Mouse (Mus musculus) forebrain, embryonic 10.5 days (tissue): ENCODE results near the gene Kcnj8. TPM values are rescaled to one million over a fixed set of nuclear protein-coding genes. Genes with fewer than 3 reads are reported as not detected.

Experiments
- DNase-seq: peaks from one replicate; pipeline ENCODE4 v3.0.0-alpha.2; 2017; ENCODE audit warnings: low spot score; ENCODE audit errors: extremely low spot score
- H3K27ac ChIP-seq: fragments of 300-500 bp; sonication (generic); 2 replicates; pipeline ENCODE4 v1.5.1; 2016; ENCODE audit warnings: mild to moderate bottlenecking
- H3K27me3 ChIP-seq: fragments of 300-500 bp; sonication (generic); 2 replicates; pipeline ENCODE4 v1.6.1; 2016; ENCODE audit warnings: mild to moderate bottlenecking; ENCODE audit not compliant: poor library complexity, severe bottlenecking
- H3K36me3 ChIP-seq: fragments of 300-500 bp; sonication (generic); replicated peaks from 2 replicates; pipeline ENCODE4 v1.6.1; 2016; ENCODE audit warnings: mild to moderate bottlenecking, moderate library complexity
- H3K4me1 ChIP-seq: fragments of 300-500 bp; sonication (generic); 2 replicates; pipeline ENCODE4 v1.6.1; 2016
- H3K4me3 ChIP-seq: fragments of 300-500 bp; sonication (generic); 2 replicates; pipeline ENCODE4 v1.5.1; 2016; ENCODE audit warnings: mild to moderate bottlenecking, moderate library complexity
- H3K9me3 ChIP-seq: fragments of 300-500 bp; sonication (generic); 2 replicates; pipeline ENCODE4 v1.6.1; 2016; ENCODE audit warnings: mild to moderate bottlenecking, moderate library complexity
- WGBS: fragments of 180-500 bp; shearing (Covaris S2); methylation state at CpG from one replicate; pipeline ENCODE4 v1.1.7; 2016; 5-methylcytosine and 5-hydroxymethylcytosine counted together
- polyA plus RNA-seq: library from polyadenylated mRNA; unstranded; fragments of >200 nt; fragmentation: Nextera tagmentation; extraction: Ambion mirVana; gene quantifications from 2 replicates; pipeline ENCODE4 v1.2.1, GENCODE M21; 2016

Gene Kcnj8
- polyA plus RNA-seq, 1 experiment from 2014 or later: 0.89 TPM

DNA sequence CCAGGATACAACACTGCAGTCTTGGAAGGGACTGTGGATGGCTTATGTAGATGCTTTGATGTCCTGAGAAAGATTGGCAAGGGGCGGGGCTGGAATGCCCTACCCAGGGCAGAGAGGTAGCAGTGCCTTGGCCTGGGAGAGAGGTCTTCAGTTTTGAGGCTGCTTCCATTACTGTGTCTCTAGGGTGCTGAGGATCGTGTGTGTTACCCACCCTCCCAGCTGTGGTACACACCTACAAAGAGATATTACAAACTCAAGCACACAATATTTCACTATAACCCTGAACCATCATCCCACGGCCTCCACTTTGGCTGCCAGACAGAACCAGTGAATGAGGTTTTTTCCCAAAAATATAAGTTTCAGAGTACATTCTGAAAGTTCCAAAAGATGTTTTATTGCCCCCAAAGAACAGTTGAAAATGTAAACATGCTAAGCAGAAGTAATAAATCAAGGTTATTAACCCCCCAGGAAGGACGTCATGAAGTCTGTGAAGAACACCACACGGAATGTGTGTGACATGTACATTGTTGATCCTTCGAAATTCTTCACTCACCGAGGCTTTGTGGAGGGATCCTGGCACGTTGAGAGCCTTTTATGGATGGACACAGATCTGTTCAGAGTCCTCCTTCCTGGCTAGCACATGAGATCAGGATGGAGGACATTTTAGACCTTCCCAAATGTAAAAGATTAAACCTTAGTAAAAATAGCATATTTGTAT, 29.2 kb downstream of the Kcnj8 start:
- H3K27ac ChIP-seq: no peak overlapping the region
- 86% methylated on average over 8 of the region's 8 CpGs for WGBS
- no peaks in the 10 kb centered on the region for H3K27me3 ChIP-seq
- no peak for DNase-seq
- H3K9me3 ChIP-seq: no peaks in the 10 kb centered on the region
- H3K36me3 ChIP-seq: no peaks in the 10 kb centered on the region
- no peak overlapping the region for H3K4me3 ChIP-seq
- no peaks in the 10 kb centered on the region for H3K4me1 ChIP-seq

DNA sequence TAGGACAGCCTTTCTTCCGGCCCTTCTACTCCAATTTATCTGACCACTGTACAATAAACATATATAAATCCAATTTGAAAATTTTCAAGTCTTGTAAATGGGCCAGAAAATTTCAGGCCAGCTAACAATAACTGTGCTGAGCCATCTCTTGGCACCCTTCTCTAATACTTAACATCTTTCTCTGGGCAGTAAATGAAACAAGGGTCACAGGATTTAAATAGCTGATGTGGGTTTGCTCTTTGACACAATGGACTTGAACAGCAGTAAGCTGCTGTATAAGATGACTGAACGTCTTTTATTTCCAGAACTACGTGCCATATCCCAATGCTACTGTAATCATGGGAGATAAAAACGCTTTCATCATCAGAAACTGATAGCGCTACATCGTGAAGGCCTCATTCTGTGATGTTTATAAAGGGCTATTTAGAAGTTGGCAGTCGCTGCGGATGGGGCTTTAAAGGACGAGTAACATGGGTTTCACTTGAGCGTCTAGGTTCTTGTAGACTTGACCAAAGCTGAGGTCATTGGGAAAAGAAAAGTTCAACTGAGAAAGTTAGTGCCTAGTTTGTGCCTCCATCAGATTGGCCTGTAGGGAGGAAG, 30.8 kb downstream of the Kcnj8 start:
- 91% methylated on average over 10 of the region's 10 CpGs for WGBS

GRCm38 (mm10) chr6:142540131-142540530, 31.3 kb downstream of the Kcnj8 start:
- Histone ChIP-seq H3K27ac (no peak overlapping the region), H3K36me3 (no peaks in the 10 kb centered on the region), H3K27me3 (no peaks in the 10 kb centered on the region), H3K9me3 (no peaks in the 10 kb centered on the region), H3K4me1 (no peaks in the 10 kb centered on the region), H3K4me3 (no peak overlapping the region)
- DNase-seq: no peak
- WGBS: 86% methylated on average over 5 of the region's 5 CpGs

More for the DNA sequence above, 30.8 kb downstream of the Kcnj8 start:
- no peak for DNase-seq
- no peaks in the 10 kb centered on the region for H3K9me3 ChIP-seq
- H3K27me3 ChIP-seq: no peaks in the 10 kb centered on the region
- H3K36me3 ChIP-seq: no peaks in the 10 kb centered on the region
- no peaks in the 10 kb centered on the region for H3K4me1 ChIP-seq
- H3K27ac ChIP-seq: no peak overlapping the region
- H3K4me3 ChIP-seq: no peak overlapping the region

DNA sequence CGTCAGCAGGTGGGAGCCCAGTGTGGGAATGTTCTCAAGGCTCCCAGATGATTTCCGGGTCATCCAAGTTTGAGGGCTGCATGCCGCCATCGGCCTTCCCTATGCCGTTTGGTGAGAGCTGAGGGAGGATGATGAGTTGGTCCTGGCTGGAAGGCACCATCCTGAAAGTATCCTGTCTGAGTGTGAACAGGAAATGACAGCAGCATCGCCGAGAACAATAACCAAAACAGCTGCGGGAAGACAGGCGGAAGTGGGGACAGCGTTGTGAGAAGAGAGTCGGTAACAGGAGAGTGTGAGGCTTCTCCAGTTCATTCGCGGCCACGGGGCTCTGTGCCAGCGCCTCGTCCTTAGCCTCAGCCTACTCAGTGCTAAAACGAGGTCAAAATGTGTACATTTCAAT, 32.9 kb downstream of the Kcnj8 start:
- H3K36me3 ChIP-seq: no peaks in the 10 kb centered on the region
- H3K27ac ChIP-seq: no peak overlapping the region
- no peaks in the 10 kb centered on the region for H3K4me1 ChIP-seq
- H3K27me3 ChIP-seq: no peaks in the 10 kb centered on the region
- H3K4me3 ChIP-seq: no peak overlapping the region
- DNase-seq: no peak
- no peaks in the 10 kb centered on the region for H3K9me3 ChIP-seq
- WGBS: 88% methylated on average over 17 of the region's 17 CpGs

GRCm38 (mm10) chr6:142533412-142533811, 38.0 kb downstream of the Kcnj8 start:
- Histone ChIP-seq H3K27me3 (no peaks in the 10 kb centered on the region), H3K36me3 (no peaks in the 10 kb centered on the region), H3K4me1 (no peaks in the 10 kb centered on the region), H3K4me3 (no peak overlapping the region), H3K27ac (no peak overlapping the region), H3K9me3 (no peaks in the 10 kb centered on the region)
- 91% methylated on average over 5 of the region's 5 CpGs for WGBS
- DNase-seq: no peak

DNA sequence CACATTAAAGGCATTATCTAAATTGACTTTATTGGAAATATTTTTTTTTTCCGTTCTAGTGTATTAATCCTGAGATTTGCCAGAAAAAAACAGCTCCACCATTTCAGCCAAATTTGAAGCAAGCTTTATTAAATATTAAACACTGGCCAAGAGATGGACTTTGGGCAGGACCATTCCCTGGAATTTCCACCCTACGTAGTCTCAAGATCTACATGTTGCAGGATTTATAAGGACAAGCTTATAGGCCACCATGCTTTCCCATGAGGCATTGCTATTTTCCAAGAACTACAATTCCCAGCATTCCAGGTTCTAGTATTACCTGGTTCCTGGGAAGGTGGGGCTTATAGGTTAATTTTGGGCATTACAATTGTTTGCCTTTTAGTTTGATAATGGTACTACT, 38.7 kb downstream of the Kcnj8 start:
- no peak overlapping the region for H3K27ac ChIP-seq
- no peaks in the 10 kb centered on the region for H3K27me3 ChIP-seq
- H3K36me3 ChIP-seq: no peaks in the 10 kb centered on the region
- H3K4me3 ChIP-seq: no peak overlapping the region
- H3K4me1 ChIP-seq: no peaks in the 10 kb centered on the region; the same call in 1 of the 2 replicates
- DNase-seq: no peak
- WGBS: 91% methylated on average over 2 of the region's 2 CpGs
- no peaks in the 10 kb centered on the region for H3K9me3 ChIP-seq

DNA sequence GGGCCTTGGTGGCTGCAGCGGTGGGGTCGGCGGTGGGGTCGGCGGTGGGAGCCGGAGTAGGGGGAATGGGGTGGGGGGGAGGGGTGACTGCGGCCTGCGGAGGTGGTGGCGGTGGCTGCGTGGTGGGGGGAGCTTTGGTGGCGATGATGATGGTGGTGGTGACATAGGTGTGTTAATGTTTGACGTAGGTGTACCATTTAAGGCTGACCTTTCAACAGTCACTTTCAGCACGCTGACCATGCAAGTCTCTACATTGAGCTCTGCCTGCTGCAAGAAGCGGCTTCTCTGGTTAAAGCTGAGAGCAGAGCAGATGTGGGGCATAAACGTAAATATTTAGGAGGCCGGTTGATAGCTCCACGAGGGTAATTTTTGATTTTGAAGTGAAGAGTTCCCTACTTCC, 39.3 kb downstream of the Kcnj8 start:
- H3K4me3 ChIP-seq: no peak overlapping the region
- no peaks in the 10 kb centered on the region for H3K9me3 ChIP-seq
- H3K27ac ChIP-seq: no peak overlapping the region
- WGBS: 90% methylated on average over 17 of the region's 17 CpGs
- H3K27me3 ChIP-seq: no peaks in the 10 kb centered on the region
- H3K36me3 ChIP-seq: no peaks in the 10 kb centered on the region
- no peak for DNase-seq
- H3K4me1 ChIP-seq: no peaks in the 10 kb centered on the region; the same call in 1 of the 2 replicates

DNA sequence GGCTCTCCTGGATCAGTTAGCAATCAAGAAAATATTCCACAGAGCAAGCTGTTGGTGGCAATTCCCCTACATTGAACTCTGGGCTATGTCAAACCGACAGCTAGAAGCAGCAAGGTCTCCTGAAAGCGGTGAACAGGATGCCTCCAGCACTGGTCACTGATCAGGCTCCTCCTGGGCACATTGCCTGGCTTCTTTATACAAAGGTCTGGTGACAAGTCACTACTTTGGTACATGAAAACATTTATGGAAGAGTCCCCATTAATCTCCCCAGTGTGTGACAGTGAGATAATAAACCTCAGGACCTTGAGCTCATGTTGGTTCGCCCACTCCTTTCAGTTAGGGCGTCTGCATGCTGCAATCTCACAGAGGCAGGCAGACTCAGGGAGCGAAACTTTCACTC, 41.0 kb downstream of the Kcnj8 start:
- H3K9me3 ChIP-seq: no peaks in the 10 kb centered on the region
- no peaks in the 10 kb centered on the region for H3K36me3 ChIP-seq
- H3K4me1 ChIP-seq: no peaks in the 10 kb centered on the region; the same call in 1 of the 2 replicates
- no peaks in the 10 kb centered on the region for H3K27me3 ChIP-seq
- WGBS: 87% methylated on average over 5 of the region's 5 CpGs
- no peak overlapping the region for H3K4me3 ChIP-seq
- no peak for DNase-seq
- no peak overlapping the region for H3K27ac ChIP-seq

DNA sequence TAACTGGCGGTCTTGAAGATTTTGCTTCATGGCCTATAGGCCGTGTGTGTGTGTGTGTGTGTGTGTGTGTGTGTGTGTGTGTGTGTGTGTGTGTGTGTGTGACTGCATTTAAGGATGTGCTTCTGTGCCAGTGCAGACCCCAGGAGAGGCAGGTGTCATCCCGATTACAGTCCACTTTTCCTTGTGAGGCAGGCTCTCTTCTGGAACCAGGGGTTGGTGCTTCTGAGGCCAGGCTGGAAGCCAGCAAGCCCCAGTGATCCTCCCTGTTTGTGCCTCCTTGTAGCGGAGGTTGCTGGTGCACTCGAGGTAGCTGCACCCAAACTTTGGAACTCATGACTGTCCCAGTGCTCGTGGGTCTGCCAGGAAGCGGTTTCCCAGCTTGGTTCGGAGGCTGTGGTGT, 41.7 kb downstream of the Kcnj8 start:
- Histone ChIP-seq H3K27ac (no peak overlapping the region), H3K27me3 (no peaks in the 10 kb centered on the region), H3K4me3 (no peak overlapping the region), H3K9me3 (no peaks in the 10 kb centered on the region), H3K36me3 (no peaks in the 10 kb centered on the region), H3K4me1 (no peaks in the 10 kb centered on the region; the same call in 1 of the 2 replicates)
- 85% methylated on average over 8 of the region's 8 CpGs for WGBS
- DNase-seq: no peak

DNA sequence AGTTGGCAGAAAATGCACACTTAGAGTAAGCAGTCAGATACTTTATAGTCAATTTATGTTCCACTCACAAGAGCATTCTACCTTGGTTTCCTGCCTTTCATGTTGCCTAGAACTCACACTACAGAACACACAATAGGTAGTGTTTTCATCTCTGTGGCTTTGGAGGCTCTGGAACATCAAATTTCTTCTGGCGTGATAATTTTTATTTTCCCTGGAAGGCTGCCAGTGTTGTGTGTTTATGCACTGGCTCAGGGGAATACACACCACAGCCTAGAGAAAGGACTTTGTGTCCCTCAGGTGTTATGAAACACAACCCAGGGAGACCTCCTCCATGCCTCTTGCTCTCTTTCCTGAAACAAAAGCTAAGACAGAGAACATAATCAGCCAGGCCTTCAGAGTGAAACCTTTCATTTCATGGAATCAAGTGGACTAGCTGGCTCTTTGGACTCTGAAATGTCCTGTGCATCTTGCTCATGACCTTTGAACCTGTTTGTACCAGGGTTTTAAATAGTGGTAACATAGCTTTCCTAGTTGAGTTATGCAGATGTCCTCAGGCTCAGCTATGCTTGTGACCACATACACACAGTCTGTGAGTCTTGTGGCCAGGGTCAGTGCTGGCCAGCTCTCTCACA, 43.4 kb downstream of the Kcnj8 start:
- Histone ChIP-seq H3K27ac (no peak overlapping the region), H3K4me3 (no peak overlapping the region), H3K36me3 (no peaks in the 10 kb centered on the region), H3K9me3 (no peaks in the 10 kb centered on the region), H3K4me1 (no peaks in the 10 kb centered on the region; the same call in 1 of the 2 replicates), H3K27me3 (no peaks in the 10 kb centered on the region)
- no peak for DNase-seq
- 83% methylated on average over 1 of the region's 1 CpGs for WGBS

- no peak overlapping the region for H3K4me3 ChIP-seq
- no peaks in the 10 kb centered on the region for H3K27me3 ChIP-seq
- H3K27ac ChIP-seq: no peak overlapping the region
- H3K4me1 ChIP-seq: no peaks in the 10 kb centered on the region; the same call in 1 of the 2 replicates
- H3K9me3 ChIP-seq: no peaks in the 10 kb centered on the region
- DNase-seq: peak; percentile 59
- 12% methylated on average over 4 of the region's 4 CpGs for whole genome bisulfite sequencing
- H3K36me3 ChIP-seq: no peaks in the 10 kb centered on the region
These were observed 46.6 kb downstream of the Kcnj8 start for GRCm38 (mm10) chr6:142524635-142525308.

DNA sequence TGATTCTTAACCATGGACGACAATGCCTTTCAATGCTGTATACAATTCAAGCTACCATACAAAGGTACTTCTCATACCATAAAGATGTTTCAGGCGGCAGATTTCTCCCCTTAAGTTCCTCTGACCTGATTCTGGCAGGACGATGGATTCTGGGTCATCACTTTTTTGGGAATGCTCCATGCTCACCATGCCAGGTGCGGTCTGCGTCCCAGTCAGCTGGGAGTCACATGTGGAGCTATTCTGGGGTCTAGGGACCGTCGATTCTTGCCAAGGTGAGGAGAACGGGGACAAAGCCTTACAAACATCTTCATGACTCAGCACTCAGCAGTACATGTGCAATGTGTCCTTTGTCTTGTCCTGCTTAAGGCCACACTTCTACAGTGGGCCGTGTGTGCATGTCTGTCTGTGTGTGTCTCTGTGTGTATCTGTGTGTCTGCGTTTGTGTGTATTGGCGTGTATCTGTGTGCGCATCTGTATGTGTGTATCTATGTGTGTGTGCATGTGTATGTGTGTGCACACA, 49.8 kb downstream of the Kcnj8 start:
- no peaks in the 10 kb centered on the region for H3K9me3 ChIP-seq
- no peaks in the 10 kb centered on the region for H3K36me3 ChIP-seq
- H3K27ac ChIP-seq: no peak overlapping the region
- 86% methylated on average over 12 of the region's 12 CpGs for WGBS
- H3K27me3 ChIP-seq: no peaks in the 10 kb centered on the region
- no peak for DNase-seq
- no peak overlapping the region for H3K4me3 ChIP-seq
- no peaks in the 10 kb centered on the region for H3K4me1 ChIP-seq
